Mouse (Mus musculus) heart, postnatal 10 days (tissue): ENCODE data around the gene Dgkg. TPM values are rescaled to one million over a fixed set of nuclear protein-coding genes. Genes with fewer than 3 reads are reported as not detected.

Experiments
- DNase-seq, 2 experiments: peaks; one replicate each; pipeline ENCODE4 v3.0.0; 2021
- intact Hi-C: fragments of 180-260 bp; cut with DNase I; formaldehyde crosslinking; loops from one replicate; pipeline ENCODE4 v1.15.1; 2025
- total RNA-seq, 2 experiments: library from RNA; stranded (reverse); gene quantifications; 2 replicates each; pipeline ENCODE4 v1.2.3; 2021

The Dgkg gene
- total RNA-seq, 2 experiments from 2014 or later = 0.62 to 0.84 TPM

DNA sequence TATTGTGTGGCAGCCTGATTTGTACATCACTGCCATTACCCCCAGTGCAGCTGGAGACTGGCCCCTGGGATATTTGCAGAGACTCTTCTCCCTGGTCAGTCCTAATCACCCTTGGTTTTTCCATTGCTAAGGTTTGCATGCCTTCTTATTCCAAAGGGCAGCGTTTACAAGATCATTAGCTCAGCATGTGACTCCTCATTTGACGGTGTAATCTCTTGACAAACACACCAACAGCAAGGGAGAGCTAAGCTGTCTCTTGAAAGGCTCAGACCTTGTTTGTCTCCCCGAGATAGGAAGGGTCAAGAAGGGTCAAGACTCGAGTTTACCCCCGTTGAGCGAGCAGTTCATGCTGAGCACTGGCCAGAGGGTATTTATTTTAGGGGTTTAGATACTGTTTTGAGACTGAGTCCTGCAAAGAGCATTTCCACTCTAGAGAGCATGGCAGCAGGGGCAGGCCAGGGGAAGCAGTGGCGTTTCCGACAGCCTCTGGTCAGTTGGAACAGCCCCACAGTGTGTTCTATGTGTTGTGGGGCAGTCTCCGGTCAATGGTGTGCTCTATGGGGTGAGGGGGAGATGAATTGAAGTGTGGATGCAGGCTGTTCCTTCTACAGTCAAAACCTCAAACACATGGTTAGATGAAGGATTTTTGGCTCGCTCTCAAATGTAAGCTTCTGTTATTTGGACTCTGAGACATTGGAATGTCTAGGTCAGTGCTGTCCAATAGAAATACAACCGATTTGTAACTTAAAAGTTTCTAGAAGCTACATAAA, 105.6 kb downstream of the Dgkg start:
- DNase-seq = no peak
- intact Hi-C loops = loop anchor here (10.0 kb wide), 1 partner anchor 447 kb away; no protein-coding TSS in a partner anchor

- intact Hi-C loops = loop anchor here (2.0 kb wide), 2 partner anchors 111 to 247 kb away; partner anchors contain the start of gene Etv5
- no peak for DNase-seq
These were observed 107.7 kb downstream of the Dgkg start for GRCm38 (mm10) chr16:22549346-22549745.

- peak; percentile 91 for DNase-seq
- intact Hi-C loops = loop anchor here (1.0 to 2.0 kb wide), 4 partner anchors 21 to 246 kb away; partner anchors contain the start of gene Etv5
These were observed 108.6 kb downstream of the Dgkg start for GRCm38 (mm10) chr16:22548167-22549080.

GRCm38 (mm10) chr16:22547741-22548140, 109.3 kb downstream of the Dgkg start:
- intact Hi-C loops = loop anchor here (1.0 to 2.0 kb wide), 4 partner anchors 20 to 245 kb away; partner anchors contain the start of gene Etv5
- no peak for DNase-seq

GRCm38 (mm10) chr16:22545799-22546198, 111.2 kb downstream of the Dgkg start:
- no peak for DNase-seq
- intact Hi-C loops = no loop called here

DNA sequence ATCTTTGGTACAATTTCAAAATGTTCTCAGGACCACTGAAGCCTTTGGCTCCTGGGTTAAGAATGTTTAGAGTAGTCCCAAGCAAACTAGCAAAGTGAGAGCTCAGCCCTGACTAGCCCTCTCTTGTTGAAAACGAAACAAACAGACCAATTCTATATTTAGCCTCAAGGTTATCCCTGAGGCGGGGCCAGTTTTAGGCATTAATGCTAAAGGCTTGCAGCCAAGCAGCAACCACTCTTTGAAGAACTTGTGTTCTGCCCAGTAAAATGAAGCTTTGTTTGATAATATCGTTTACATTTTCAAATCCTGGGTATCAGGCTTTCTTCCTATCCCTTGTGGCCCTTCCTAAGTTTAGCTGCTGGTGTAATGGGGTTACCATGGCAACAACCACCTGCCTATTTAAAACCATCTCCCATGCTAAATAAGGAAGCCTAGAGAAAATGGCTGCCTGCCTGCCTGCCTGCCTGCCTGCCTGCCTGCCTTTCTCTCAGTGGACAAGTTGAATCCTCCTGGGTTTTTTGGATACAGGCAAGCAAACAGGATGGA, 111.9 kb downstream of the Dgkg start:
- DNase-seq = peak; percentile 70
- intact Hi-C loops = no loop called here

GRCm38 (mm10) chr16:22542691-22543141, 114.3 kb downstream of the Dgkg start:
- intact Hi-C loops = no loop called here
- DNase-seq = peak; percentile 71 to 72

GRCm38 (mm10) chr16:22539275-22539674, 117.7 kb downstream of the Dgkg start:
- intact Hi-C loops = no loop called here
- DNase-seq = no peak

GRCm38 (mm10) chr16:22536581-22537160, 120.3 kb downstream of the Dgkg start:
- no peak for DNase-seq
- intact Hi-C loops = no loop called here

DNA sequence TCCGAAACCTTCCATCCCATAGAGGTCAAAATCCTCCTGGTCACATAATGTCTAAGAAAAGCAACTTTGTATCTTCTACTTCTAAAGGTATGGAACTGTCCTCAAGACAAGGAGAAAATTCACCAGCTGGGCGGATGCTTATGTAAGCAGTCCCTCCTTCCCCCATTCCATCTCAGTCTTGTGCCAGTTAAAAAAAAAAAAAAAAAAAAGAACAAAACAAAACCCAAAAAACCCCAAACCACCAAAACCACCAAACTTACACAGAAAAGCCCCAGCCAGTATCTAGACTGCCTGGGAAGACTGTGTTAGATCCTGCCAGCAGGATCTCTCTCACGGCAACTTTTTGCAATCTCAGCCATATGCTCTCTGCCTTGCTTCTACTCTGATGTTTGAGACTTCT, 123.9 kb downstream of the Dgkg start:
- intact Hi-C loops = no loop called here
- no peak for DNase-seq

- peak; percentile 78 to 81 for DNase-seq
- intact Hi-C loops = no loop called here
These were observed 125.2 kb downstream of the Dgkg start for GRCm38 (mm10) chr16:22531834-22532233.

GRCm38 (mm10) chr16:22531041-22531440, 126.0 kb downstream of the Dgkg start:
- intact Hi-C loops = no loop called here
- no peak for DNase-seq

GRCm38 (mm10) chr16:22527499-22527939, 129.5 kb downstream of the Dgkg start:
- intact Hi-C loops = loop anchor here (1.0 kb wide), 1 partner anchor 21 kb away; no protein-coding TSS in a partner anchor
- peak; percentile 74 to 81 for DNase-seq

- DNase-seq = peak in 1 of 2 experiments; percentile 29
- intact Hi-C loops = no loop called here
These were observed 130.6 kb downstream of the Dgkg start for GRCm38 (mm10) chr16:22526386-22526785.

DNA sequence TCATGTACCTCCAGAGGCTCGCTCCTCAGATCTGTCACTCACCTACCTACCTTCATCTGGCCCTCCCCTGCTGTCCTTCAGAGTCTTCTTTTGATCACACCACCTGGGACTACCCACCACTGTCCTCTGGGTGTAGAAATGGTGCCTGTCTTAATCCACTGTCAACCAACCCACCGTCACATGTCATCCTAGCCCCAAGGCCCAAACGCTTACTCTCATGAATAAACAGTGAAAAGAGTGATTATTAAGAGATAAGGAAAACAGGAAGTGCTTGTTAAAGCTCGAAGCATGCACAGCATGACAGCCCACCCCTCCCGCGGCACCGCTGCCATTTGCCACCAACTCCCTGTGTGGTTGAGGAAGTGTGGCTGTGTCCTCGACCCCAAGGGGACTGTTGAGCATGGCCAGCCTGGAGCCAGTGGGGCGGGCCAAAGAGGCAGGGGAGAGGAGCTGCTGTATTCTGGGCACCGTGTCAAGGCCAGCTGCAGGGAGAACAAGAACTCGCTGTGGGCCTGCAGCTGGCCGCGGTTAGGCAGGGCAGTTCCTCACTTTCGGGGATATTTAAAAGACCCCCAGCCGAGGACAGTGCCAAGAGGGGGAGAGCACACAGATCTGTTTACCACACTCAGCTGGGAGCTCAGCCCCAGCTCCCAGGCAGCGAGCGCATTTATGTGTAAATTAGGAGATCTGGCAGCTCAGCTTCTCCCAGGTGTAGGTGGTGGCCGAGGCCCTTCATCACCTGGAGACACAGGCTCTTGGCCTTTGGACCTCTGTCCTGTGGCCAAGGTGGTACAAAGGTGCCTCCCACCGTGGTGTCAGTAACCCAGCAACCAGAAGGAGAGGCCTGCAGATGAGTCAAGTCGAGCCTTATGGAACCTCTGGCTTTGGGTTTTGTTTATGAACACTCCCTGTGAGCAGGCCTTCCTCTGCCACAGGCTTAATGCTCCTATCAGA, 139.3 kb downstream of the Dgkg start:
- intact Hi-C loops = no loop called here
- peak; percentile 86 to 87 for DNase-seq

DNA sequence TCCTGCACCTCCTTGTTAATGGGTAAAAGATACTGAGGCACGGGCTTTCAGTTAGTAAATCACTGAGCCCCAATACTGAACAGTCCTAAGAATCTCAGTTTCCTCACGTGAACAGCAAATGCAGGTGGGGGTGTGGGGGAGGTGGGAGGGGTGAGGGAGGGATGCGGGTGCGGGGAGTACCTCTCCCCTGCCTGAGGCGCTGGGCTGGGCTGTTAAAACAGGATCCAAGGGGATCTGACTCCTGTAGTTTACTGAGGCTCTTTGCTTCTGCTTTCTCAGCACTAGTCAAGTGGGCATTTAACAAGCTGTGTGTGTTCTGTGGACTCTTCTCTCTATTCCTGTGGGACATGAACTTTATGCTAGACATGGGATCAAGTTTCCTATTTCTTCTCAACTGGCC, 141.5 kb downstream of the Dgkg start:
- intact Hi-C loops = no loop called here

DNA sequence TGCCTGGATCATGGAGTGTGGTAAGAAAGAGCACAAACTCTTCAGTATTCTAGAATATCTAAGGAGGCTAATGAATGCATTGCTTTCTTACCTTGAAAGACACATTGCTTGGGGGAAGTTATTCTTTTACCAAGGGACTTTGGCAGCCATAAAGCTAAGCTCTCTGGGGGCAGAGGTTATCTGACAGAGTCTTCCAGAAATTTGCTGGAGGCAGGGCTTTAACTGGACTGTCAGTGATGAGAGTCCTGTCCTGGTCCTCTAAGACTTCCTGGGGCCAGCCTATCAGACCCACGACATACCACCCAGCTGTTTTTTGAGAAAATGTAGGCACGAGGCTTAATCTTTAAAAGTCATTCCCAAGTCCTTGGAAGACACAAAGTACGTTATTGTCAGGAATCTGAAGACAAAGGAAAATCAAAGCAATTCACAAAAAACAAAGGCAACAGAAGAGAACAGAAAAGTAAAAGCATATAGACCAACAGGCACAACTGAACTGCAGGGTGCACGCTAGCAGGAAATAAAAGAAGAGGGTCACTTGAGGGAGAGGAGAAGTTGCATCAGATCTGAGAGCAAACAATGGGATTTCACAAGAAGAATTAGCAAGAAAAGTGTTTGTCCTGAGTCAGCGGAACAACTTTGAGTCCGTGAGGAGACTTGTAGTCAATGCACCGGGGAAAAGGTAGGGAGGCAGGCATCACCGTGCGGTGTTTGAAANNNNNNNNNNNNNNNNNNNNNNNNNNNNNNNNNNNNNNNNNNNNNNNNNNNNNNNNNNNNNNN, 146.0 kb downstream of the Dgkg start:
- DNase-seq = no peak
- intact Hi-C loops = no loop called here

More for the DNA sequence above, 141.5 kb downstream of the Dgkg start:
- no peak for DNase-seq

GRCm38 (mm10) chr16:22508936-22509563, 148.0 kb downstream of the Dgkg start:
- DNase-seq = no peak
- intact Hi-C loops = no loop called here
